ENCODE assay signal across 29 mouse cellular contexts in genomic region chr10:17669401-17669800, GRCm38 (mm10). TPM values are rescaled to one million over a fixed set of nuclear protein-coding genes. Genes with fewer than 3 reads are reported as not detected.
A peak's percentile ranks its signal among the peaks of the same experiment; 100 is the strongest.
DNase-seq lines count a peak whose midpoint lies in the region; ATAC-seq lines count a peak whose summit lies in the region.
"Had no signal": no experiment of that assay in that cellular context is flagged by ENCODE, and none has a peak within 500 bp of the region (broad histone marks: within the 10 kb centered on the region; RNA-seq: fewer than 3 reads in every experiment).

No protein-coding gene starts in this region.

- H3K27me3 ChIP-seq in splenic B cell, adult 2 months (ENCODE audit: control insufficient read depth, insufficient read depth, low read length, poor library complexity, severe bottlenecking) = no peaks in the 10 kb centered on the region
- H3K27me3 ChIP-seq in forebrain, embryonic 13.5 days = no peaks in the 10 kb centered on the region
- H3K27me3 ChIP-seq: embryonic facial prominence, embryonic 12.5 days; forebrain, embryonic 15.5 days; heart, embryonic 13.5 days; hindbrain, embryonic 15.5 days; kidney, embryonic 15.5 days; limb, embryonic 12.5 days; lung, embryonic 15.5 days; midbrain, embryonic 15.5 days had no signal

- no peaks in the 10 kb centered on the region for H3K36me3 ChIP-seq in macrophage (ENCODE audit: inconsistent target)
- H3K36me3 ChIP-seq in splenic B cell, adult 2 months (ENCODE audit: control insufficient read depth, insufficient read depth, low read length, poor library complexity, severe bottlenecking) = no peaks in the 10 kb centered on the region
- H3K36me3 ChIP-seq in forebrain, embryonic 13.5 days (ENCODE audit: poor library complexity, severe bottlenecking) = no peaks in the 10 kb centered on the region
- H3K36me3 ChIP-seq: embryonic facial prominence, embryonic 12.5 days; forebrain, embryonic 15.5 days; heart, embryonic 13.5 days; hindbrain, embryonic 10.5 days; hindbrain, embryonic 15.5 days; kidney, embryonic 15.5 days; limb, embryonic 12.5 days; lung, embryonic 15.5 days; midbrain, embryonic 10.5 days; midbrain, embryonic 15.5 days had no signal

- H3K4me2 ChIP-seq in forebrain, embryonic 13.5 days = no peak overlapping the region
- H3K4me2 ChIP-seq: embryonic facial prominence, embryonic 12.5 days; forebrain, embryonic 15.5 days; heart, embryonic 13.5 days; hindbrain, embryonic 15.5 days; kidney, embryonic 15.5 days; limb, embryonic 12.5 days; lung, embryonic 15.5 days; midbrain, embryonic 15.5 days had no signal

- DNase-seq in CD4-positive, CD25-positive, alpha-beta regulatory T cell, adult 2 months (ENCODE audit: low read depth, low spot score) = peak; percentile 3
- DNase-seq in spleen, postnatal 36 days (ENCODE audit: low spot score in 2 of 2) = peak; percentile 34 to 49
- no peak for DNase-seq in spleen, postnatal 14 days (ENCODE audit: low spot score in 2 of 2)
- peak; percentile 74 for DNase-seq in splenic B cell, adult 2 months (ENCODE audit: low read depth, low spot score)
- no peak for DNase-seq in frontal cortex, adult 2 months (ENCODE audit: extremely low spot score in 1 of 2, low spot score in 1 of 2)
- DNase-seq: adrenal gland, postnatal 25 days; cerebellum, adult 18-20 months; cerebellum, postnatal 14 days; heart, postnatal 10 days; kidney, adult 18-20 months; kidney, postnatal 25 days; lung, postnatal 4 days; right cerebral cortex, postnatal 4 days; thymus, adult 2 months had no signal

- 30% methylated on average over 9 of the region's 9 CpGs for WGBS in macrophage (ENCODE audit: missing documents)
- WGBS in forebrain, embryonic 13.5 days = 93% methylated on average over 9 of the region's 9 CpGs

- peak overlapping the region; percentile 28 for H3K27ac ChIP-seq in macrophage
- no peak overlapping the region for H3K27ac ChIP-seq in forebrain, embryonic 13.5 days
- H3K27ac ChIP-seq: embryonic facial prominence, embryonic 12.5 days; forebrain, embryonic 15.5 days; heart, embryonic 13.5 days; hindbrain, embryonic 10.5 days; hindbrain, embryonic 15.5 days; kidney, embryonic 15.5 days; left cerebral cortex, adult 2 months; limb, embryonic 12.5 days; lung, embryonic 15.5 days; midbrain, embryonic 10.5 days; midbrain, embryonic 15.5 days; stomach, postnatal 0 days had no signal

- ATAC-seq in CD4-positive, CD25-positive, alpha-beta regulatory T cell, adult 4 months = no peak
- no peak for ATAC-seq in forebrain, embryonic 13.5 days
- ATAC-seq: forebrain, embryonic 15.5 days; midbrain, embryonic 15.5 days had no signal

- H3K9ac ChIP-seq in forebrain, embryonic 13.5 days = no peak overlapping the region
- H3K9ac ChIP-seq: embryonic facial prominence, embryonic 12.5 days; forebrain, embryonic 15.5 days; heart, embryonic 13.5 days; hindbrain, embryonic 15.5 days; kidney, embryonic 15.5 days; limb, embryonic 12.5 days; lung, embryonic 15.5 days; midbrain, embryonic 15.5 days had no signal

- H3K4me1 ChIP-seq in forebrain, embryonic 13.5 days = no peaks in the 10 kb centered on the region
- H3K4me1 ChIP-seq: embryonic facial prominence, embryonic 12.5 days; forebrain, embryonic 15.5 days; heart, embryonic 13.5 days; hindbrain, embryonic 10.5 days; hindbrain, embryonic 15.5 days; limb, embryonic 12.5 days; lung, embryonic 15.5 days; midbrain, embryonic 10.5 days; midbrain, embryonic 15.5 days had no signal

- H3K79me2 ChIP-seq in macrophage (ENCODE audit: inconsistent target) = no peaks in the 10 kb centered on the region

- H3K4me3 ChIP-seq in macrophage (ENCODE audit: inconsistent target) = no peak overlapping the region
- H3K4me3 ChIP-seq in forebrain, embryonic 13.5 days = no peak overlapping the region
- H3K4me3 ChIP-seq: embryonic facial prominence, embryonic 12.5 days; forebrain, embryonic 15.5 days; heart, embryonic 13.5 days; hindbrain, embryonic 10.5 days; hindbrain, embryonic 15.5 days; kidney, embryonic 15.5 days; left cerebral cortex, adult 2 months; limb, embryonic 12.5 days; lung, embryonic 15.5 days; midbrain, embryonic 10.5 days; midbrain, embryonic 15.5 days had no signal

- no peaks in the 10 kb centered on the region for H3K9me3 ChIP-seq in forebrain, embryonic 13.5 days (replicated peaks)
- H3K9me3 ChIP-seq: embryonic facial prominence, embryonic 12.5 days; forebrain, embryonic 15.5 days; heart, embryonic 13.5 days; hindbrain, embryonic 10.5 days; hindbrain, embryonic 15.5 days; kidney, embryonic 15.5 days; limb, embryonic 12.5 days; lung, embryonic 15.5 days; midbrain, embryonic 10.5 days; midbrain, embryonic 15.5 days had no signal

RNA-seq across cellular contexts. Expression of gene Cited2, which starts 53.6 kb away (rescaled TPM):
- 1 to 10 TPM; 4.8 to 9.4 TPM for polyA plus RNA-seq in CD4-positive, CD25-positive, alpha-beta regulatory T cell, adult 4 months (2017; shearing (Covaris generic))
- total RNA-seq in macrophage (2018; cell fraction: chromatin; rRNA removed) = 100 to 1,000 TPM in 3 of 26 experiments, 10 to 100 TPM in 23; 24.2 to 198 (median 48.9) TPM
- total RNA-seq in macrophage (2018; cell fraction: cytosol; rRNA removed) = 100 to 1,000 TPM in 20 of 26 experiments, 10 to 100 TPM in 6; 69.0 to 524 (median 187) TPM
- 100 to 1,000 TPM in 21 of 26 experiments, 10 to 100 TPM in 5; 65.3 to 260 (median 137) TPM for total RNA-seq in macrophage (2018; cell fraction: nucleus; rRNA removed)
- 47.4 to 105 TPM (median 66.6 TPM) in 3 replicates for polyA plus RNA-seq in macrophage (2018)
- 52.2 and 63.6 TPM in 2 replicates for polyA plus RNA-seq in forebrain, embryonic 13.5 days (2015; fragmentation: Nextera tagmentation; extraction: Ambion mirVana)
- 75.0 and 91.6 TPM in 2 replicates for polyA plus RNA-seq in frontal cortex, adult 2 months (2012; rRNA removed)

Comparison
In these comparisons a context has a peak if more than half of its experiments do, and no peak if none do; other contexts are left out.
1. DNase-seq: peak in CD4-positive, CD25-positive, alpha-beta regulatory T cell, adult 2 months (single experiment), spleen, postnatal 36 days (2 of 2) and splenic B cell, adult 2 months (single experiment); none in spleen, postnatal 14 days (0 of 2) and frontal cortex, adult 2 months (0 of 2).